Mouse (Mus musculus) lung, adult 18-20 months (tissue): ENCODE measurements at regions not wholly inside any gene's neighbourhood (a gene's known extent, or its start where the extent isn't known, plus 50 kb on each side); places are given as distances from the start of the nearest gene placed in this dataset.
A peak's percentile ranks its signal among the peaks of the same experiment; 100 is the strongest.

Source experiments
- DNase-seq, 2 experiments: peaks; one replicate each; pipeline ENCODE4 v3.0.0; 2022; ENCODE audit warnings: mixed read lengths in 2 of 2

DNA sequence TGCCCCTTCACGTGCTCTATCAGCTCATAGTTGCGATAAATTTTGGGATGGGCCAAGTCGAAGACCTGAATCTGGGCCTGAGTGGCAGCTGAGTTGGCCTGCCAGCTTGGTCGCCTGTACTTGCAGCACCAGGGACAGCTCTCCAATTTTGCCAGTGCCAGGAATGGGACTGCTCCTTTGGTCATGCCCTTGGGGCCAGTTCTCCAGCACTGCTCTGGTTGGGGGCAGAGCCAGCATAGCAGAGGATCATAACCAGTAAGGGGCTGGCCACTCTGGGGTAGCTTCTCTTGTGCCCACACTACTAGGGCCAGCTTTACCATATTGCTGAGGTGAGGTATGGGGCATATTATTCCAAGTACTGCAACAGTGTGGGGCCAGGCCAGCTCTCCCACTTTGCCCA is 397.0 kb upstream of the Cadm2 start:
- no peak for DNase-seq

DNA sequence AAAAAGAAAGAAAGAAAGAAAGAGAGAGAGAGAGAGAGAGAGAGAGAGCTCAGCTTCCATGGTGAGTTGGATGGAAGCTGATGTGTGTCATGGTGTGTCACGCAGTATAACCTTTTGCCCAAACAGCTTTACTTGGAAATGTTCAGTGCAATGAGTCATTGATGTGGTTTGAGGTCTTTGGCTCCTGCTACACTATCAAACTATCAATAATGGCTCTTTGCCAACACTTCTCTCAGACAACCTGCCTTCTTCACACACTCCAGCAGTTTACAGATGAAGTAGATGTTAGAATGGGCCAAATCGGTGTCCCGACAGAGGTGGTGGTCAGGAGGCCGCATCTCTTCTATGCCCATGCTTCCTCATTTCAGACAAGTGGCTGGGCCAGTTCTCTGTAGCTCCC is 369.0 kb upstream of the Cadm2 start:
- DNase-seq = no peak

DNA sequence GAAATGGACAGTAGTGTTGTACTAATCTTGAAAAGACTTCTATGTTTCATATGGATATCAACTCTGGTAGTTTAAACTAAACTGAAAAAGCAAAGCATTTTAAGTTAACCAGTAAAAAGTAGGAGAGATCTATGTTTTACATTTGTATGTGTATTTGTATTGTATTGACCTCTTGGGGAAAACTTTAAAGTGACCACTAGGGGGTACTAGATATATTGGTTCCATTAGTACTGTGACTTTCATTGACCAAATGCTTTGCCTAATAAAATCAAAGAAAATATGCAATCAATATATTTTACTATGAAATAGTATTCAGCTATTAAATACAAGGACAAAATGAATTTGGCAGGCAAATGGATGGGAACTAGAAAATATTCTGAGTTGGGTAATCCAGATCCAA is 355.9 kb upstream of the Cadm2 start:
- DNase-seq = no peak

DNA sequence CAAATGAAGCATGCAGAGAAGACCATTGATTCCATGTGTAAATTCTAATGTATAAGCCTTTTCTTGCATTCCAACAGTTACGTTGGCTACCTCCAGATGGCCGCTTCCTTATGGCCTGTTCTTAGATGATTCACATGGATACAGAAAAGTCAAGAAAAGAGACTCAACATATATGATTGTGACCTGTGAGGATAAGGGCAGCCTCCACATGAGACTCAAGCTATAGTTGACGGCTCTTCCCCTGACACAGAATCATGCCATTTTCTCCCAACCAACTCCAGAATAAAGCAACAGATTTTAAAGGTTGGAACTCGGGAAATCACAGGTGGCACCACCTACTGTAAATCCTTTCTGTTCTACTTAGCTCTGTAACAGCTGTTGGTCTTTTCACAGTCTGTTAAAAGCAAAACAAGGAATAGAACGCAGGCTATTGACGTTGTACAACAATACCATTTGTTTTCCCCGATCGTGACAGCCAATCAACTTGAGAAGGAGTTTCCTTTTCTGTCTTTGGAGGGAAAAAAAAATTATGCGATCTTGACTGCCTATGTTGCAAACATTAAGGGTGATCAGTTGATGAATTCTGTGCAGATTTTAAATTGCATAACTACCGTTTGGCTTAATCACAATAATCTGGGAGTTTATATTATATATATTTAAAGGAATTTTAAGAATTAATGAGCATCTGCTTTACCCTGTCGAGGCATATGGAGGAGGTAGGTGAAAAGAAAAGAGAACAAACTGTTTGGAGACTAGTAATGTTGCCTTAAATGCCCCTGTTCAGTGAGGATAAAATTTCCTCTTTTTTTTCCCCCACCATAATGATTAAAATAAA is 347.8 kb upstream of the Cadm2 start:
- DNase-seq = no peak

DNA sequence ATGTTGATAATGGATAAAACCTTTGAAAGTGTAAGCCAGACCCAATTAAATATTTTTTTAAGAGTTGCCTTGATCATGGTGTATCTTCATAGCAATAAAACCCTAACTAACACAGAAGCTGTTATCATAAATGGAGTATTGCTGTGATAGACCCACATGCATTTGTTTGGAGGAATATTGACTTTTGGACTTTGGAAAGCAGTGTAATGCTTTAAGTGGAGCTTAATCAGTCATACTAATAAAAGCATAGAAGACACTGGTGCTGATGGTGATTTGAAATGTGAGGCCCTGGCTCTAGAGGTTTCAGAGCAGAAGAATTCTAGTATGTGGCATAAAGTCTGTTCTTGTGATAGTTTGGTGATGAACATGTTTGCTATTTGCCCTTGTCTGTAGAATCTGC is 328.4 kb upstream of the Cadm2 start:
- DNase-seq = no peak

DNA sequence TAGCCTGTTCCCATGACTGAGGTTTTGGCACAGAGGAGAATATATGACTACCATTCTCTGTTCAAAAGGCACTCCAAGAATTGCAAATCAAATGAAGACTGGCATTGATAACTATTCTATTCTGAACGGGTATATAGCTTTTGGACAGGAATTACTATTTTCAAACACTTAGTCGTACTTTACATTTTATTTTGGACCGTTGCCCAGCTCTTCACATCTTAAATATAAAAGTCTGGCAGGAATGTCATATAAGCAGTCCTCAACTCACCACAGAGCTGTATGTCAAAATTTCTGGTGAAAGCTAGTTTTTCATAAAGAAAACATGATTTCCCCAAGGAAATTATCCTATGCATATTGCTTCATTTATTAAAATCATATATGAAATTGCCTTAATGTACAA is 323.7 kb upstream of the Cadm2 start:
- DNase-seq = no peak

DNA sequence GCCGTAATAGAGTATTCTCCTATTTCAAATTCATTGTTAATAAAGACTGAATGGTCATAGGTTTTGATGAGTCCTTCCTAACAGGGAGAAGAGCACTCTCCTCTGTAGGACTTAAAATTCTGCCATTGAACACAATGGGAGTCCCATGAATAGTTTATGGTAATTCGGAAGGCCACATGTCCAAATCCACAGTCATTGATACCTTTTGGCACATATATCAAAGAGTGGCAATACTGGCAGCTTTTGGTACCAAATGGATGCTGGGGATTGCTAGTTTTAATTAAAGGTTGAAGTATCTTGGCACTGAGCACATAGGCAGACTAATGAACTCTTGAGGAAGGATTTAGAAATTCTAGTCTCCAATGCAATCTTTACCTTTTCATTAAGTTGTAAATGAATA is 298.5 kb upstream of the Cadm2 start:
- no peak for DNase-seq

DNA sequence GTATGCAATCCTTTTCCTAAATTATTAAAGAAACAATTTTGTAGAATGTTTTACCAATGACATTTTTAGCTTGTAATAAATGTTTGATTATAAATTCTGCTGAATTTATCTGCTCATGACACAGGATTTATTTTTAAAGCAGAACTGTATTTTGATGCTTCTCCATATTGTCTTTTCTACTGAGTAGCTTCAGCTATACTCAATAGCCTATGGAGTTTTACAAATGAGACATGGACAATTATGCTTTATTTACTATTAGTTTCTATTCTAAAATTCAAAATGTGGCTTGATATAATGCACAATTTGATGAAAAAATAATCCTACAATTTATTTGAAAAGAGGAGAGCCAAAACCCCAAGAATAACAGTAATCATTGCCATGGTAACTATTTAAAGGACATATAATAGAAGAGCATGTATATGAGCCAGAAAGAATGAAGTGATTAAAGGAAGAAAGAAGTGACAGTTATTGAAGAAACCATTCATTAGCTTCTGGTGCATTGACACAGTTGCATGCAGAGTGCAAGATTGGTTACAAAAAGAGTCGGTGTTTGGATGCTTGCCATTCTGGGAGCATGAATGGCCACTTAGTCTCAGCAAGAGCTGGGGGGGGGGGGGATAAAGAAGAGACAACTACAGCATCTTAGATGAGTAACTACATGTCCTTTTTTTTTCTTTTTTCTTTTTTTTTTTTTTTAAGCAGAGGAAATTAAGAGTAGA is 250.8 kb upstream of the Cadm2 start:
- no peak for DNase-seq

DNA sequence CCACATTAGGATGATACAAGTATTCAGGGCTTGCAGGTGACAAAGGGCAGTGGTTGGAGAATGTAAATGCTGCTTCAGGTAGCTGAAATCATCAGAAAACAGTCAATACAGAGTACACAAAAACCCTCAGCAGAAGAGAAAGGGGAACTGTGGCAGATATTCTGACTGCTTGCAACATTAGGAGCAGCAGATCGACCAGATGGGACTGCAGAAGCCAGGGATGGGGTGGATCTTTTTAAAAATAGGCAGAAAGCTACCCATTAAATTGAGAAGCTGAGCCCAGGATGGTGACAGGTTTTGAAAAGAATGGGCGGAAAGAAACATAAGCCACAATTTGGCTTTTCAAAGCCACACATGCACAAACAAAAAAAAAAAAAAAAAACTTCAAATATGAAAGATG is 229.5 kb upstream of the Cadm2 start:
- DNase-seq = no peak

DNA sequence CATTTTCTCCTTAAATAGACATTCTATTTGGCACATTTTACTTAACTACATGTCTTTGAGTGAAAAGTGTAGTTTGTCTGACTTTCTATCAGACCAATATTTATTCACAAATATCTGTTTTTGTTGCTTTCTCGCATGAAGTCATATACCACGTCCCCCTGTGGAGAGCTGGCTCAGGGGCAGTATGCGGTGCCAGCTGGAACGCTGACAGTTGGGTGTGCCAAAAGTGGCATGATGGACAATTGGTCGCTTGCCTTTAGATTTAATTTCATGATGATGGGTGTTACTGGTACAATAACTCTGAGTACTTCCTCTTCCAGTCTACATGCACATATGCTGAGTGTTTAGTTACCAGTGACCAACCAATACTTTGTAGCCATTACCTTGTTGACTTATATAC is 223.8 kb upstream of the Cadm2 start:
- no peak for DNase-seq

DNA sequence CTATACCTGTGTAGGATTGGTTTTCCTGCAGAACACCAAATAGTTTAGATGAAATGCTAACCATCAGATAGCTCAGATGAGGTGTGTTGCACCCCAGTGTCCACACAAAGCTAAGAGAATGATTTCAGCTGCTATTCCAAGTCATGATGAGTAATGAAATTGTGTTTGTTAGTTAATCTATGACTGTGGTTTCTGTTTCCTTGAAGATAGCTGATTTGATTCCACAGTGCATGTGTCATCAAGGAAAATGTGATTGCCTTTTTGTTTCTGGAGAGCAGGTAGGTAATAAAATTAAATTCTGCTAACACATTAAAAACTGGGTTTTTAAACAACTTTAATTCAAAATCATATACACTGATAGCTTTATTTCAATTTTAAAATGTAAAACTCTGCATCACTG is 176.5 kb upstream of the Cadm2 start:
- no peak for DNase-seq

DNA sequence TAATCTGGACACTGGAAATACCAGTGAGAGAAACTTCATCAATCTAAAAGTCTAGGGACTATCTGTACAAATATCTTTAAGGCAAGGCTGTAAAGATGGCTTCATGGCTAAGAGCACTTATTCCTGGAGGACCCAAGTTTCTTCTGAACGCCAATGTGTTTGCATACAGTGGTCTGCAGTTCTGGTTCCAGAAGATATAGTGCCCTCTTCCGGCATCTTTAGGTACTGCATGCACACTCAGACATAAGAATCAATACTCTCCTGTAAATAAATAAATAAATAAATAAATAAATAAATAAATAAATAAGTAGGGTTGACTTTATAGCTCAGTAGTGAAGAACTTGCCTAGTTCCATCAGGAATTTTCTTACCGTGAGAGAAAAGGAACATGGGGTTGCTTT is 155.4 kb upstream of the Cadm2 start:
- peak in 1 of 2 experiments; percentile 20 for DNase-seq

DNA sequence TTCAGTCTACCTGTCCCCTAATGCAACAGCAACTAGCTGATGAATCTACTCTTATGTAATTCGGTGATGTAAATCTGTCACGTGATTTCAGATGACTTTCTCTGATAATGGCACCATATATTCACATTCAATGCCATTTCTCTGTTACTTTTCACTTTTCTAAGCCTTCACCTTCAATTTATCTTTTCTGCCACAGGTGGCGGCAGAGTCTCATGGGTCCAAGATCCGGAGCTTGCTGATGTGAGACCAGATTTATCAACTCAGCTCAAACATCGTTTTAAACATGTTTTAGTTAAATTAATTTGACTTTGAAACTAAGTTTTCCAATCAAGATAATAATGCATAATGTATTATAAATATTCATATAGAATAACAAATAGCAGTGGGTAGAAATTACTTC is 148.4 kb upstream of the Cadm2 start:
- no peak for DNase-seq

DNA sequence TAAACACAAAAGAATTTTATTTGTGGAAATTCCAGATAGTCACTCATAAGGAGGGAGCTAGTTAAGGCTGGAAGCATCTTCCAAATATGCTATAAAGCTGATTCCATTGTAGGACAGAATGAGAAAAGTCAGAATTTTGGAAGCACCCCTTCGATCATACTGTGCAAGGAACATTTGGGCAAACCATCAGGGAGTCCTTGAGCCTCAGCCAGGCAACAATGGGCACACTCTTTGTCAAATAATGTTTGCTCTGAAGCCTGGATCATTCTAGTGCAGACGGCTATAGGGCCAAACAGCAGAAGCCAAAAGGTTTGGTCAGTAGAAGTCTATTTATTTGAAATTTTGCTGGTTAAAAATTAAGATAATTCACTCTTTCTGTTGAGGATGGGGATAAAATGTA is 114.7 kb upstream of the Cadm2 start:
- no peak for DNase-seq

DNA sequence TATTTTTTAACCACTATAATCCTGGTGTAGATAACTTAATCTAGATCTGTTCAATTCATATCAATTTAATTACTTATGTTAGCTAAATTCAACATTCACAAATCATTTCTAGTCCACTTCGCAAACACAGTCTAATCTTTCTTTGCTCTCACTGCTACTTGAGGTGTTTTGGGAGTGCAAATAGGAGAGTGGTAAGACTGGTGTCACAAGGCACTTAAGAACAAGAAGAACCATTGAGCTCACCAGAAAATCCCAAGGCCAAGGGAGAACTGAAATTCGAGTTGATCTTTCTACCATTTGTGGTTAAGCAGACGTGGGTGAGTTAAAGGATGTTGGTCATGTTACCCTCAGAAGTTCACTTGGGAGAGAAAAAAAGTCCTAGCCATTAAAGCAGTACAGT is 77.9 kb upstream of the Cadm2 start:
- peak in 1 of 2 experiments; percentile 13 for DNase-seq
